Mouse (Mus musculus): ENCODE data around the gene Mcat.

- TF ChIP-seq CTCF (conservative IDR thresholded peaks at IDR 0.05; ENCODE audit: low read length): no peak
- TF ChIP-seq NANOG (IDR thresholded peaks at IDR 0.05; ENCODE audit: borderline replicate concordance, low read length): no peak
- no peak for TF ChIP-seq POU5F1 (IDR thresholded peaks at IDR 0.05; ENCODE audit: borderline replicate concordance, low read length)
Observed at GRCm38 (mm10) chr15:83590841-83591240, 27.3 kb upstream of the Mcat start.
